Mouse (Mus musculus) midbrain, embryonic 15.5 days (tissue): Measurements from ENCODE around the gene Ccdc185. TPM values are rescaled to one million over a fixed set of nuclear protein-coding genes. Genes with fewer than 3 reads are reported as not detected.

Source experiments
- ATAC-seq: fragments of 200-750 bp; cut with Nextera tagmentation; replicated peaks from 2 replicates; pipeline ENCODE4 v1.8.0; 2017; ENCODE audit warnings: moderate TSS enrichment
- H3K27ac ChIP-seq: fragments of 300-500 bp; sonication (generic); 2 replicates; pipeline ENCODE4 v1.5.1; 2015; ENCODE audit warnings: mild to moderate bottlenecking, inconsistent platforms
- H3K27me3 ChIP-seq: fragments of 300-500 bp; sonication (generic); replicated peaks from 2 replicates; pipeline ENCODE4 v1.6.1; 2015; ENCODE audit warnings: inconsistent platforms
- H3K36me3 ChIP-seq: fragments of 300-500 bp; sonication (generic); replicated peaks from 2 replicates; pipeline ENCODE4 v1.6.1; 2015; ENCODE audit warnings: inconsistent platforms
- H3K4me1 ChIP-seq: fragments of 300-500 bp; sonication (generic); 2 replicates; pipeline ENCODE4 v1.6.1; 2015; ENCODE audit warnings: inconsistent platforms
- H3K4me2 ChIP-seq: fragments of 300-500 bp; sonication (generic); 2 replicates; pipeline ENCODE4 v1.6.1; 2015; ENCODE audit warnings: inconsistent platforms, mild to moderate bottlenecking, moderate library complexity
- H3K4me3 ChIP-seq: fragments of 300-500 bp; sonication (generic); 2 replicates; pipeline ENCODE4 v1.5.1; 2015; ENCODE audit warnings: mild to moderate bottlenecking, inconsistent platforms
- H3K9ac ChIP-seq: fragments of 300-500 bp; sonication (generic); 2 replicates; pipeline ENCODE4 v1.6.1; 2015; ENCODE audit warnings: mild to moderate bottlenecking, inconsistent platforms
- H3K9me3 ChIP-seq: fragments of 300-500 bp; sonication (generic); 2 replicates; pipeline ENCODE4 v1.6.1; 2016; ENCODE audit warnings: inconsistent platforms
- WGBS: fragments of 180-500 bp; shearing (Covaris S2); methylation state at CpG from one replicate; pipeline ENCODE4 v1.1.7; 2015; ENCODE audit warnings: mixed read lengths; 5-methylcytosine and 5-hydroxymethylcytosine counted together
- polyA plus RNA-seq: library from polyadenylated mRNA; unstranded; fragments of >200 nt; fragmentation: Nextera tagmentation; extraction: Ambion mirVana; gene quantifications from 2 replicates; pipeline ENCODE4 v1.2.1, GENCODE M21; 2015

Ccdc185 gene
- polyA plus RNA-seq, 1 experiment from 2014 or later = not detected

DNA sequence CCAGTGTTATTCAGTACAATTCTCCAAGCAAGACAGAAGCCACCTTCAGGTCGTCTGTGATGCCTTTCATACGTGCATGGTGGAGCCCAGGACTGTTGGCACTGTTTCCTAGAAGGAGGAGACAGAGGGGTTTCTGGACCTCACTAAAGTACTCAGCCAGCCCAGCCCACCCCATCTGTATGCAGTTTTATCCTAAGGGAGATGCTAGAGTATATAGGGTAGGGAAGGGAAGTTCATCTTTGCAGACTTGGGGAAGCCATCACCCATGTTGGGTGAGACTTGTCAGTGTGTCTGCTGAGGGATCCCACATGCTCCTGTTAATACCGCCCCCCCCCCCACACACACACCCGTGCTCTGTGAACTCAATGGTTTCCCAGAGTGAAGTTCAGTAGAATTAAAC is 13.1 kb downstream of the Ccdc185 start:
- Histone ChIP-seq H3K27ac (no peak overlapping the region), H3K9me3 (no peaks in the 10 kb centered on the region), H3K4me1 (no peaks in the 10 kb centered on the region), H3K27me3 (no peaks in the 10 kb centered on the region), H3K9ac (no peak overlapping the region), H3K36me3 (no peaks in the 10 kb centered on the region), H3K4me2 (no peak overlapping the region), H3K4me3 (no peak overlapping the region)
- no peak for ATAC-seq
- WGBS = 58% methylated on average over 4 of the region's 4 CpGs

DNA sequence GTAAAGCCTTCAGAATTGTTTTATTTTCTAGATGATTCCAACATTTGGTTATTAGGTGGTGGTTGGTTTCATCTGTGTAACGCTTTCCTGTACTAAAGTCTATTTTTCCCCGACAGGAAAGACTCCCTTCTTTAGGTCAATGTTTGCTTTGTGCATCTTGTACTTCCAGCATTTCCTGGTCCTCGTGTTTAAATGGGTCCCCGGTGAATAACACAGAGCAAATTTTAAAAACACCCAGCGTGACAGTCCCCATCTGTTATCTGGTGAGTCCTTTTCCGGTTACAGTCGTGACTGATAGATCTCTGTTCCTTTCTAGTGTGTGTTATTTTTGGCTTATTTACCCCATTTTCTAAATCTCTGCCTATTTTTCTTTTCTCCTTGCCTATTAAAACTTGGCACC is 16.3 kb downstream of the Ccdc185 start:
- H3K9ac ChIP-seq = no peak overlapping the region
- ATAC-seq = no peak
- 64% methylated on average over 7 of the region's 7 CpGs for WGBS

GRCm38 (mm10) chr1:182729002-182729401 is 20.0 kb downstream of the Ccdc185 start:
- WGBS = 67% methylated on average over 9 of the region's 9 CpGs
- ATAC-seq = no peak
- H3K36me3 ChIP-seq = no peaks in the 10 kb centered on the region
- H3K9ac ChIP-seq = no peak overlapping the region
- H3K9me3 ChIP-seq = no peaks in the 10 kb centered on the region
- no peak overlapping the region for H3K27ac ChIP-seq
- H3K4me1 ChIP-seq = peaks cover 7% of the 10 kb centered on the region
- no peak overlapping the region for H3K4me2 ChIP-seq
- H3K27me3 ChIP-seq = no peaks in the 10 kb centered on the region
- H3K4me3 ChIP-seq = no peak overlapping the region

More for the DNA sequence above, 16.3 kb downstream of the Ccdc185 start:
- no peaks in the 10 kb centered on the region for H3K9me3 ChIP-seq
- no peak overlapping the region for H3K4me3 ChIP-seq
- no peaks in the 10 kb centered on the region for H3K27me3 ChIP-seq
- no peaks in the 10 kb centered on the region for H3K36me3 ChIP-seq
- H3K4me2 ChIP-seq = no peak overlapping the region
- no peak overlapping the region for H3K27ac ChIP-seq
- peaks cover 5% of the 10 kb centered on the region for H3K4me1 ChIP-seq

GRCm38 (mm10) chr1:182727541-182727940 is 21.4 kb downstream of the Ccdc185 start:
- no peak overlapping the region for H3K4me2 ChIP-seq

DNA sequence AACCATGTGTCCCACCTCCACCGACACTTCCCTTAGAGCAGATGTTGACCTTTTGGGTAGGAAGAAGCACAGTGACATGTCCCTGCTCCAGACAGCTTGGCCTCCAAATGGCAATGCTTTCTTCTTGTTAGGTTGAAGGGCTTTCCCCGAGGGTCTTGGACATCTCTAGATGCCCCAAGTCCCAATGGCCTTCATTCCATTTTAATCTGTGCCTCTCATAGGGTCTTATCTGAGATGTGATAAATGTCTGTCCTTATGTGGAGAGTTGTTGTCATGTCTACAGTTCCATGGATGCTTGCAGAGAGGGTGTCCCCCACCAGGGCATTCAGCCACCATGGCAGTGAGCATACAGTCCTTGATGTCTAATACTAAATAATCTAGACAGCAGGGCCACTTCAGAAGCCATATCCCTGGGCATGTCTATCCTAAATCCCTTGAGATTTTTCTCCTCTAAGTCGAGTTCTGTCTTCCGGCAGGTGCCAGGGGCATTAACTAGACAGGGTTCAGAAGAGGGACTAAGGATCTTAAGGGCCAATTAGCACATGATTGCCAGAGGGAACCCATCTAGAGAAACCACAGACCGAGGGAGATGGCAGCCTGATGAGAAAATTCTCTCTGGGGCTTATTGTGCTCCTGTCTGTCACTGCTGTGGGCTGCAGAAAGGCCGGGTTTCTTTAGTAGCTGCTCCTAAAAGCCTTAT is 34.6 kb downstream of the Ccdc185 start:
- ATAC-seq = no peak
- Histone ChIP-seq H3K27ac (no peak overlapping the region), H3K27me3 (no peaks in the 10 kb centered on the region), H3K9me3 (no peaks in the 10 kb centered on the region), H3K4me3 (no peak overlapping the region), H3K9ac (no peak overlapping the region), H3K36me3 (no peaks in the 10 kb centered on the region), H3K4me1 (0 out of 2 replicates have a peak, but pooled peaks cover 7% of the 10 kb centered on the region), H3K4me2 (no peak overlapping the region)
- 56% methylated on average over 6 of the region's 6 CpGs for WGBS

More at GRCm38 (mm10) chr1:182727541-182727940, 21.4 kb downstream of the Ccdc185 start:
- Histone ChIP-seq H3K9ac (no peak overlapping the region), H3K36me3 (no peaks in the 10 kb centered on the region), H3K9me3 (no peaks in the 10 kb centered on the region), H3K27me3 (no peaks in the 10 kb centered on the region), H3K27ac (no peak overlapping the region), H3K4me1 (peaks cover 7% of the 10 kb centered on the region), H3K4me3 (no peak overlapping the region)
- 32% methylated on average over 12 of the region's 12 CpGs for WGBS
- ATAC-seq = no peak

- ATAC-seq = peak; percentile 72
- H3K9me3 ChIP-seq = no peaks in the 10 kb centered on the region
- WGBS = 29% methylated on average over 7 of the region's 7 CpGs
These were observed 37.5 kb downstream of the Ccdc185 start for GRCm38 (mm10) chr1:182711360-182711933.

DNA sequence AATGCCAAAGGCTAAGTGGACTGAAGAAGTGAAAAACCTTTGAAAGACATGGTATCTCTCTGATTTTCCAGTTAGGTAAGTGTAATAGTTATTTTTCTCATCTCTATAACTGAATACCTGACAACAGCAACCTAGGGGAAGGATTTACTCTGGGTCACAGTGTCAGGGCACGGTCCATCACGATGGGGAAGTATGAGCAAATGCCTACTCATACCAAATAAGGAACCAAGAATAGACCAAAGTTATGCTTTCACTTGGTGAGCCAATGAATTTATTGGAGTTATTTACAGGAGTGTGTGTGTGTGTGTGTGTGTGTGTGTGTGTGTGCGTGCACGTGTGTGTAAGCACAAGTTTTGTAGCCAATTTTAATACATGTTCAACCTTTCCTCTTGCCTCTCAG is 41.5 kb downstream of the Ccdc185 start:
- Histone ChIP-seq H3K4me2 (no peak overlapping the region), H3K9ac (no peak overlapping the region), H3K9me3 (peaks cover 5% of the 10 kb centered on the region; the same call in 1 of the 2 replicates), H3K27me3 (no peaks in the 10 kb centered on the region), H3K4me1 (0 out of 2 replicates have a peak, but pooled peaks cover 7% of the 10 kb centered on the region), H3K4me3 (no peak overlapping the region), H3K36me3 (no peaks in the 10 kb centered on the region), H3K27ac (no peak overlapping the region)
- ATAC-seq = no peak
- WGBS = 95% methylated on average over 4 of the region's 4 CpGs

More at GRCm38 (mm10) chr1:182711360-182711933, 37.5 kb downstream of the Ccdc185 start:
- H3K27ac ChIP-seq = no peak overlapping the region
- no peak overlapping the region for H3K9ac ChIP-seq
- H3K4me3 ChIP-seq = no peak overlapping the region
- no peaks in the 10 kb centered on the region for H3K27me3 ChIP-seq
- H3K4me1 ChIP-seq = 0 out of 2 replicates have a peak, but pooled peaks cover 7% of the 10 kb centered on the region
- H3K36me3 ChIP-seq = no peaks in the 10 kb centered on the region
- H3K4me2 ChIP-seq = no peak overlapping the region

DNA sequence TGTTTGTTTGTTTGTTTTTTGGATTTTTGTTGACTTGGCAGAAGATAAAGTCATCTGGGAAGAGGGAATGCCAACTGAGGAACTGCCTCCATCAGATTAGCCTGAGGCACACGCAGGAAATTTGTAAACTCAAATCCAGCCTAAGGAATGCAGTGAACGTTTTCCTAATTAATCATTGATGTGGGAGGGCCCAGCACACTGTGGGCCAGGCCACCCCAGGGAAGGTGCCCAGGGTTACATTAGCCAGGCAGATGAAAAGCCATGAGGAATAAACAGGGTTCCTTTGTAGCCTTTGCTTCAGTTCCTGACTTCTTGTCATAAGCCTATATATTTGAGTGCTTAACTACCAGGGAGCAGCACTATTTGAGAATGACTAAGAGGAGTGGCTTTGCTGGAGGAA is 44.1 kb downstream of the Ccdc185 start:
- H3K27me3 ChIP-seq = no peaks in the 10 kb centered on the region
- H3K9ac ChIP-seq = no peak overlapping the region
- 67% methylated on average over 2 of the region's 2 CpGs for WGBS
- peaks cover 7% of the 10 kb centered on the region for H3K4me1 ChIP-seq
- ATAC-seq = no peak
- no peak overlapping the region for H3K4me3 ChIP-seq
- H3K4me2 ChIP-seq = no peak overlapping the region
- no peak overlapping the region for H3K27ac ChIP-seq
- no peaks in the 10 kb centered on the region for H3K36me3 ChIP-seq
- peaks cover 5% of the 10 kb centered on the region; the same call in 1 of the 2 replicates for H3K9me3 ChIP-seq

GRCm38 (mm10) chr1:182699392-182700347 is 49.3 kb downstream of the Ccdc185 start:
- 41% methylated on average over 9 of the region's 9 CpGs for WGBS
- peaks cover 11% of the 10 kb centered on the region for H3K4me1 ChIP-seq
- peak; percentile 83 for ATAC-seq

More at GRCm38 (mm10) chr1:182699392-182700347, 49.3 kb downstream of the Ccdc185 start:
- Histone ChIP-seq H3K27me3 (no peaks in the 10 kb centered on the region), H3K4me3 (no peak overlapping the region), H3K9ac (no peak overlapping the region), H3K9me3 (no peaks in the 10 kb centered on the region), H3K4me2 (no peak overlapping the region), H3K27ac (peak overlapping the region; percentile 71), H3K36me3 (no peaks in the 10 kb centered on the region)

Other genes with a start within 250 kb of the Ccdc185 start
- gene Capn2, start 231.6 kb downstream of the Ccdc185 start, polyA plus RNA-seq = 85.6 and 86.2 TPM in 2 replicates
- 0.06 and 0.11 TPM in 2 replicates for gene Capn8, start 184.2 kb downstream of the Ccdc185 start, polyA plus RNA-seq
- gene Susd4, start 14.7 kb upstream of the Ccdc185 start, polyA plus RNA-seq = 77.3 and 81.8 TPM in 2 replicates
- 0.17 and 0.45 TPM in 2 replicates for gene Tlr5, start 205.6 kb upstream of the Ccdc185 start, polyA plus RNA-seq